ENCODE assay signal across 8 mouse cellular contexts in genomic region chr15:96284711-96285322, GRCm38 (mm10). TPM values are rescaled to one million over a fixed set of nuclear protein-coding genes. Genes with fewer than 3 reads are reported as not detected.
DNase-seq lines count a peak whose midpoint lies in the region; ATAC-seq and TF ChIP-seq lines count a peak whose summit lies in the region.

No protein-coding gene starts in this region.

- peak overlapping the region; percentile 79 for H3K4me2 ChIP-seq in liver, embryonic 14.5 days (ENCODE audit: low read depth)
- peak overlapping the region; percentile 83 for H3K4me2 ChIP-seq in neural tube, embryonic 14.5 days (ENCODE audit: low read depth, low read length)

- H3K27me3 ChIP-seq in kidney, adult 2 months (replicated peaks; ENCODE audit: control insufficient read depth, insufficient read depth, low read length), result no peaks in the 10 kb centered on the region
- H3K27me3 ChIP-seq in liver, embryonic 14.5 days (ENCODE audit: control insufficient read depth, insufficient read depth, low read length), result no peaks in the 10 kb centered on the region
- no peaks in the 10 kb centered on the region for H3K27me3 ChIP-seq in neural tube, embryonic 14.5 days (ENCODE audit: control insufficient read depth, insufficient read depth, low read length)

- peak; percentile 3; the same call in 1 of the 2 replicates for ATAC-seq in frontal cortex, adult (ENCODE audit: low TSS enrichment)
- ATAC-seq in liver, embryonic 14.5 days (ENCODE audit: insufficient read depth), result peak; percentile 13
- ATAC-seq in neural tube, embryonic 14.5 days (ENCODE audit: low read depth), result peak; percentile 32; the same call in 1 of the 2 replicates

- H3K27ac ChIP-seq in bone marrow macrophage, adult 2 months (ENCODE audit: insufficient read depth, low read depth, low read length), result peak overlapping the region; percentile 97
- peak overlapping the region; percentile 96 for H3K27ac ChIP-seq in kidney, adult 2 months (ENCODE audit: insufficient read depth, low read depth, low read length)
- H3K27ac ChIP-seq in liver, embryonic 14.5 days, result peak overlapping the region; percentile 94
- H3K27ac ChIP-seq in neural tube, embryonic 14.5 days (ENCODE audit: low read depth, low read length), result peak overlapping the region; percentile 100

- H3K4me1 ChIP-seq in bone marrow macrophage, adult 2 months (ENCODE audit: control insufficient read depth, insufficient read depth, low read length), result peaks cover 9% of the 10 kb centered on the region
- H3K4me1 ChIP-seq in kidney, adult 2 months (ENCODE audit: control insufficient read depth, insufficient read depth, low read length), result peaks cover 12% of the 10 kb centered on the region
- H3K4me1 ChIP-seq in liver, embryonic 14.5 days (replicated peaks; ENCODE audit: control insufficient read depth in 2 of 2, insufficient read depth in 2 of 2, low read length in 1 of 2), result peaks cover 8 to 15% of the 10 kb centered on the region in 2 experiments; a peak in 3 of 4 replicates
- H3K4me1 ChIP-seq in neural tube, embryonic 14.5 days (ENCODE audit: control insufficient read depth, insufficient read depth, low read length), result peaks cover 24% of the 10 kb centered on the region

- TF ChIP-seq CTCF in bone marrow macrophage, adult 2 months (IDR thresholded peaks at IDR 0.05; ENCODE audit: low read depth, low read length), result no peak
- TF ChIP-seq CTCF in kidney, adult 2 months (conservative IDR thresholded peaks at IDR 0.05; ENCODE audit: insufficient read depth, insufficient read length, low read depth, low read length), result no peak
- TF ChIP-seq CTCF in liver, embryonic 14.5 days (IDR thresholded peaks at IDR 0.05; ENCODE audit: low read depth), result no peak

- peak overlapping the region; percentile 97 for H3K4me3 ChIP-seq in bone marrow macrophage, adult 2 months (ENCODE audit: insufficient read depth, low read length)
- H3K4me3 ChIP-seq in kidney, adult 2 months (ENCODE audit: insufficient read depth, low read depth, low read length), result peak overlapping the region; percentile 100
- peak overlapping the region; percentile 73 to 76 for H3K4me3 ChIP-seq in liver, embryonic 14.5 days (ENCODE audit: insufficient read depth in 1 of 2, low read depth in 2 of 2, low read length in 2 of 2)
- H3K4me3 ChIP-seq in neural tube, embryonic 14.5 days (ENCODE audit: low read depth, low read length), result peak overlapping the region; percentile 94

- H3K36me3 ChIP-seq in kidney, adult 2 months (ENCODE audit: control insufficient read depth, insufficient read depth, low read length), result no peaks in the 10 kb centered on the region
- H3K36me3 ChIP-seq in liver, embryonic 14.5 days (replicated peaks; ENCODE audit: control insufficient read depth, insufficient read depth, low read depth), result no peaks in the 10 kb centered on the region
- H3K36me3 ChIP-seq in neural tube, embryonic 14.5 days (ENCODE audit: control insufficient read depth, insufficient read depth, low read length), result no peaks in the 10 kb centered on the region

- no peak for TF ChIP-seq EP300 in liver, embryonic 14.5 days (IDR thresholded peaks at IDR 0.05; ENCODE audit: low read depth)

- peak; percentile 36 to 56 for DNase-seq in right cerebral cortex, adult 2 months (ENCODE audit: low spot score in 2 of 2)
- DNase-seq in right cerebral cortex, postnatal 14 days, result no peak
- DNase-seq in kidney, adult 2 months, result peak; percentile 60
- DNase-seq in liver, embryonic 14.5 days (ENCODE audit: low read depth in 3 of 3, low spot score in 3 of 3), result peak in 2 of 3 experiments; percentile 22 to 41
- no peak for DNase-seq in c-Kit-positive CD71-positive TER-119-positive erythroid progenitor cells, embryonic 14.5 days (ENCODE audit: low spot score)

- no peaks in the 10 kb centered on the region for H3K9me3 ChIP-seq in liver, embryonic 14.5 days (ENCODE audit: control insufficient read depth, low read length)
- no peaks in the 10 kb centered on the region; the same call in 1 of the 2 replicates for H3K9me3 ChIP-seq in neural tube, embryonic 14.5 days (ENCODE audit: control insufficient read depth, low read length)

- under 1% methylated on average over 67 of the region's 67 CpGs for WGBS in kidney, adult 2 months
- WGBS in liver, embryonic 14.5 days (ENCODE audit: insufficient replicate concordance), result under 1% methylated on average over 64 of the region's 67 CpGs
- under 1% methylated on average over 35 of the region's 67 CpGs for WGBS in neural tube, embryonic 14.5 days

- no peak for TF ChIP-seq POLR2A in bone marrow macrophage, adult 2 months (IDR thresholded peaks at IDR 0.05; ENCODE audit: borderline replicate concordance, low read depth, low read length)
- TF ChIP-seq POLR2A in kidney, adult 2 months (IDR thresholded peaks at IDR 0.05; ENCODE audit: low read depth, low read length), result no peak

- H3K9ac ChIP-seq in liver, embryonic 14.5 days (replicated peaks), result peak overlapping the region; percentile 100
- H3K9ac ChIP-seq in neural tube, embryonic 14.5 days (replicated peaks; ENCODE audit: low read depth, low read length), result peak overlapping the region; percentile 100

RNA-seq across cellular contexts. Expression of gene Arid2, which starts 2.5 kb away (rescaled TPM):
- polyA plus RNA-seq in bone marrow macrophage, adult 2 months (2012; ENCODE audit: insufficient read depth, insufficient read length, missing spikeins), result 14.5 and 17.4 TPM in 2 replicates
- polyA plus RNA-seq in kidney, adult 2 months (2012; rRNA removed), result 11.5 and 11.8 TPM in 2 replicates
- polyA plus RNA-seq in liver, embryonic 14.5 days (2012; rRNA removed), result 7.9 and 8.5 TPM in 2 replicates
- polyA plus RNA-seq in liver, embryonic 14.5 days (2014; fragmentation: Nextera tagmentation; extraction: Ambion mirVana), result 8.1 and 10.2 TPM in 2 replicates
- 26.9 and 32.0 TPM in 2 replicates for polyA plus RNA-seq in neural tube, embryonic 14.5 days (2014; fragmentation: Nextera tagmentation; extraction: Ambion mirVana)

Comparison
In these comparisons a context has a peak if more than half of its experiments do, and no peak if none do; other contexts are left out.
1. DNase-seq: peak in right cerebral cortex, adult 2 months (2 of 2), kidney, adult 2 months (single experiment) and liver, embryonic 14.5 days (2 of 3); none in right cerebral cortex, postnatal 14 days (single experiment) and c-Kit-positive CD71-positive TER-119-positive erythroid progenitor cells, embryonic 14.5 days (single experiment).
2. Peak in every context shown above with its lines, with median percentiles within 50 percentile points of each other: H3K27ac ChIP-seq, H3K4me3 ChIP-seq and ATAC-seq.